14 mouse cellular contexts compared by ENCODE assay signal in the genomic region with DNA sequence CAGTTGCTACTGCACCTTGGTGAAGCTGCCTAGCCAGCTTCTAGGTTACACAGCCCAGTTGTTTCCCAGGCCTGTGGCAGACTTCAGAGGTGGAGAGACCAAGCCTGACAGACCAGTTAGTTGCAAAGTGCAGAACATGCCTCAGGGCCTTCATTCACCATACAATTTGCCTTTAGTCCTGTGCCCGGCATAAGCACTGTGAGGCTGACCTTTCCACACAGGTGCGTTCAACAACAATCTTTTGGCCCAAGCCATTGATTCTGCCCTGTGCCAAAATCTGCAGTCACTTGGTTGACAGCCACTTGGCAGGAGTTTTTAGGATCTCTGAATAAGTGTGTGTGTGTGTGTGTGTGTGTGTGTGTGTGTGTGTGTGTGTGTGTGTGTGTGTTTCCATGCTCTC.
DNase-seq lines count a peak whose midpoint lies in the region; ATAC-seq and TF ChIP-seq lines count a peak whose summit lies in the region.
"Had no signal": no experiment of that assay in that cellular context is flagged by ENCODE, and none has a peak within 500 bp of the region (broad histone marks: within the 10 kb centered on the region; RNA-seq: fewer than 3 reads in every experiment).

No protein-coding gene starts in this region.

- no peaks in the 10 kb centered on the region for H3K9me3 ChIP-seq in hindbrain, postnatal 0 days (ENCODE audit: low read length)
- no peaks in the 10 kb centered on the region for H3K9me3 ChIP-seq in hindbrain, embryonic 13.5 days
- no peaks in the 10 kb centered on the region for H3K9me3 ChIP-seq in kidney, postnatal 0 days (replicated peaks; ENCODE audit: low read length)

- H3K4me3 ChIP-seq in cerebellum, adult 2 months (replicated peaks; ENCODE audit: insufficient read depth, low read depth, low read length), result no peak overlapping the region
- H3K4me3 ChIP-seq in hindbrain, postnatal 0 days (ENCODE audit: low read length), result no peak overlapping the region
- H3K4me3 ChIP-seq in hindbrain, embryonic 13.5 days, result no peak overlapping the region
- H3K4me3 ChIP-seq in kidney, postnatal 0 days (replicated peaks; ENCODE audit: low read depth, low read length), result no peak overlapping the region
- H3K4me3 ChIP-seq: gastrocnemius, adult 2 months; myocyte had no signal

- 5% methylated on average over 2 of the region's 2 CpGs for WGBS in cerebellum, adult 2 months
- 60% methylated on average over 2 of the region's 2 CpGs for WGBS in hindbrain, postnatal 0 days
- WGBS in hindbrain, embryonic 13.5 days, result 87% methylated on average over 2 of the region's 2 CpGs
- WGBS in kidney, postnatal 0 days, result 62% methylated on average over 2 of the region's 2 CpGs

- no peak for TF ChIP-seq CTCF in cerebellum, adult 2 months (IDR thresholded peaks at IDR 0.05; ENCODE audit: borderline replicate concordance, insufficient read depth, low read depth, low read length)
- TF ChIP-seq CTCF in hindbrain, postnatal 0 days (IDR thresholded peaks at IDR 0.05; ENCODE audit: low read depth), result no peak
- TF ChIP-seq CTCF in kidney, postnatal 0 days (IDR thresholded peaks at IDR 0.05; ENCODE audit: low read depth), result no peak

- no peaks in the 10 kb centered on the region for H3K36me3 ChIP-seq in hindbrain, postnatal 0 days (ENCODE audit: insufficient read depth, low read length)
- no peaks in the 10 kb centered on the region for H3K36me3 ChIP-seq in hindbrain, embryonic 13.5 days
- H3K36me3 ChIP-seq in kidney, postnatal 0 days (ENCODE audit: insufficient read depth, low read length), result no peaks in the 10 kb centered on the region

- H3K4me1 ChIP-seq in cerebellum, adult 2 months (ENCODE audit: control insufficient read depth, insufficient read depth, low read length), result peaks cover 3% of the 10 kb centered on the region; the same call in 1 of the 2 replicates
- no peaks in the 10 kb centered on the region for H3K4me1 ChIP-seq in hindbrain, postnatal 0 days (ENCODE audit: insufficient read depth, low read length)
- no peaks in the 10 kb centered on the region for H3K4me1 ChIP-seq in hindbrain, embryonic 13.5 days (replicated peaks)
- no peaks in the 10 kb centered on the region for H3K4me1 ChIP-seq in kidney, postnatal 0 days (replicated peaks; ENCODE audit: insufficient read depth, low read length)

- no peak overlapping the region for H3K4me2 ChIP-seq in hindbrain, postnatal 0 days (ENCODE audit: low read depth, low read length)
- no peak overlapping the region for H3K4me2 ChIP-seq in hindbrain, embryonic 13.5 days
- H3K4me2 ChIP-seq in kidney, postnatal 0 days (ENCODE audit: low read length), result no peak overlapping the region

- intact Hi-C loops in gastrocnemius, postnatal 14 days (cut with DNase I; ENCODE audit: low total_unique reads), result no loop called here

- no peak for TF ChIP-seq POLR2A in cerebellum, adult 2 months (IDR thresholded peaks at IDR 0.05; ENCODE audit: borderline replicate concordance, insufficient read depth, low read length)

- H3K27ac ChIP-seq in cerebellum, adult 2 months (ENCODE audit: insufficient read depth, low read length), result no peak overlapping the region
- H3K27ac ChIP-seq in hindbrain, postnatal 0 days, result no peak overlapping the region
- no peak overlapping the region for H3K27ac ChIP-seq in hindbrain, embryonic 13.5 days
- no peak overlapping the region for H3K27ac ChIP-seq in kidney, postnatal 0 days
- H3K27ac ChIP-seq: gastrocnemius, adult 2 months; liver, embryonic 14.5 days had no signal

- no peak for ATAC-seq in hindbrain, postnatal 0 days
- ATAC-seq in hindbrain, embryonic 13.5 days (ENCODE audit: low FRiP score), result no peak
- ATAC-seq in kidney, postnatal 0 days (replicated peaks; ENCODE audit: low FRiP score, low read depth), result peak; percentile 63; the same call in 1 of the 2 replicates

- H3K9ac ChIP-seq in hindbrain, postnatal 0 days (replicated peaks; ENCODE audit: low read length), result no peak overlapping the region
- no peak overlapping the region for H3K9ac ChIP-seq in hindbrain, embryonic 13.5 days
- no peak overlapping the region for H3K9ac ChIP-seq in kidney, postnatal 0 days (ENCODE audit: low read depth, low read length)
- H3K9ac ChIP-seq: liver, embryonic 14.5 days had no signal

- no peaks in the 10 kb centered on the region for H3K27me3 ChIP-seq in cerebellum, adult 2 months (ENCODE audit: control insufficient read depth, insufficient read depth, low read length)
- H3K27me3 ChIP-seq in hindbrain, postnatal 0 days (ENCODE audit: insufficient read depth, low read length), result no peaks in the 10 kb centered on the region
- no peaks in the 10 kb centered on the region for H3K27me3 ChIP-seq in hindbrain, embryonic 13.5 days
- H3K27me3 ChIP-seq in kidney, postnatal 0 days (ENCODE audit: insufficient read depth, low read length), result no peaks in the 10 kb centered on the region

- peak; percentile 70 to 76 for DNase-seq in cerebellum, postnatal 10 days
- DNase-seq in cerebellum, adult 2 months, result no peak
- DNase-seq in hindbrain, postnatal 0 days (ENCODE audit: low spot score), result peak; percentile 16
- peak; percentile 97 for DNase-seq in fat pad, adult 2 months (ENCODE audit: extremely low read depth, low read depth, low spot score)
- DNase-seq in kidney, postnatal 0 days (ENCODE audit: low spot score), result peak; percentile 11
- no peak for DNase-seq in gastrocnemius, postnatal 14 days
- no peak for DNase-seq in frontal cortex, postnatal 36 days (ENCODE audit: low spot score in 2 of 2)
- DNase-seq: cerebellum, postnatal 36 days; gastrocnemius, adult 2 months; spleen, adult 18-20 months; thymus, adult 2 months had no signal

Comparison
In these comparisons a context has a peak if more than half of its experiments do, and no peak if none do; other contexts are left out.
1. DNase-seq: peak in cerebellum, postnatal 10 days (2 of 2), hindbrain, postnatal 0 days (single experiment), fat pad, adult 2 months (single experiment) and kidney, postnatal 0 days (single experiment); none in cerebellum, adult 2 months (0 of 2), gastrocnemius, postnatal 14 days (single experiment) and frontal cortex, postnatal 36 days (0 of 2).